Mouse (Mus musculus): Measurements from ENCODE around the gene Cldn7.

The Cldn7 gene

GRCm38 (mm10) chr11:69931769-69932168, 32.8 kb upstream of the Cldn7 start:
- in situ Hi-C loops (cut with MboI; ENCODE audit: unreplicated experiment in 2 of 2) = loop anchor here (10.0 kb wide), 2 partner anchors 83 to 183 kb away; partner anchors contain the start of genes Acadvl (in 1 of the 2) and Dlg4 (in 1 of the 2)

- in situ Hi-C loops (cut with MboI; ENCODE audit: unreplicated experiment in 2 of 2) = loop anchor here (10.0 kb wide), 2 partner anchors 83 to 183 kb away; partner anchors contain the start of genes Acadvl (in 1 of the 2) and Dlg4 (in 1 of the 2)
Measured at GRCm38 (mm10) chr11:69932254-69932653, 32.3 kb upstream of the Cldn7 start.

- in situ Hi-C loops (cut with MboI; ENCODE audit: unreplicated experiment in 2 of 2) = loop anchor here (10.0 kb wide), 2 partner anchors 82 to 182 kb away; partner anchors contain the start of genes Acadvl (in 1 of the 2) and Dlg4 (in 1 of the 2)
Measured at GRCm38 (mm10) chr11:69933066-69933465, 31.5 kb upstream of the Cldn7 start.

- in situ Hi-C loops (cut with MboI; ENCODE audit: unreplicated experiment in 2 of 2) = loop anchor here (10.0 kb wide), 2 partner anchors 81 to 181 kb away; partner anchors contain the start of genes Acadvl (in 1 of the 2) and Dlg4 (in 1 of the 2)
Measured at GRCm38 (mm10) chr11:69934169-69934568, 30.4 kb upstream of the Cldn7 start.

GRCm38 (mm10) chr11:69934681-69935080, 29.9 kb upstream of the Cldn7 start:
- in situ Hi-C loops (cut with MboI; ENCODE audit: unreplicated experiment in 2 of 2) = loop anchor here (10.0 kb wide), 2 partner anchors 80 to 180 kb away; partner anchors contain the start of genes Acadvl (in 1 of the 2) and Dlg4 (in 1 of the 2)

GRCm38 (mm10) chr11:69935137-69935879, 29.3 kb upstream of the Cldn7 start, which contains the start of gene Ybx2:
TSS of gene Ybx2 (plus strand) at chr11:69935796.
- in situ Hi-C loops (cut with MboI; ENCODE audit: unreplicated experiment in 2 of 2) = loop anchor here (10.0 kb wide), 2 partner anchors 79 to 179 kb away; partner anchors contain the start of genes Acadvl (in 1 of the 2) and Dlg4 (in 1 of the 2)

GRCm38 (mm10) chr11:69936156-69936555, 28.4 kb upstream of the Cldn7 start:
- in situ Hi-C loops (cut with MboI; ENCODE audit: unreplicated experiment in 2 of 2) = loop anchor here (10.0 kb wide), 2 partner anchors 79 to 179 kb away; partner anchors contain the start of genes Acadvl (in 1 of the 2) and Dlg4 (in 1 of the 2)

- in situ Hi-C loops (cut with MboI; ENCODE audit: unreplicated experiment in 2 of 2) = loop anchor here (10.0 kb wide), 2 partner anchors 78 to 178 kb away; partner anchors contain the start of genes Acadvl (in 1 of the 2) and Dlg4 (in 1 of the 2)
Measured at GRCm38 (mm10) chr11:69936714-69937347, 27.7 kb upstream of the Cldn7 start.

- in situ Hi-C loops (cut with MboI; ENCODE audit: unreplicated experiment in 2 of 2) = loop anchor here (10.0 kb wide), 2 partner anchors 77 to 177 kb away; partner anchors contain the start of genes Acadvl (in 1 of the 2) and Dlg4 (in 1 of the 2)
Measured at GRCm38 (mm10) chr11:69937385-69937784, 27.2 kb upstream of the Cldn7 start.

- in situ Hi-C loops (cut with MboI; ENCODE audit: unreplicated experiment in 2 of 2) = loop anchor here (10.0 kb wide), 2 partner anchors 77 to 177 kb away; partner anchors contain the start of genes Acadvl (in 1 of the 2) and Dlg4 (in 1 of the 2)
Measured at GRCm38 (mm10) chr11:69937834-69938233, 26.7 kb upstream of the Cldn7 start.

GRCm38 (mm10) chr11:69938401-69938979, 26.1 kb upstream of the Cldn7 start:
- in situ Hi-C loops (cut with MboI; ENCODE audit: unreplicated experiment in 2 of 2) = loop anchor here (10.0 kb wide), 2 partner anchors 76 to 176 kb away; partner anchors contain the start of genes Acadvl (in 1 of the 2) and Dlg4 (in 1 of the 2)

GRCm38 (mm10) chr11:69939181-69939580, 25.4 kb upstream of the Cldn7 start:
- in situ Hi-C loops (cut with MboI; ENCODE audit: unreplicated experiment in 2 of 2) = loop anchor here (10.0 kb wide), 2 partner anchors 76 to 176 kb away; partner anchors contain the start of genes Acadvl (in 1 of the 2) and Dlg4 (in 1 of the 2)

GRCm38 (mm10) chr11:69939731-69940130, 24.8 kb upstream of the Cldn7 start:
- in situ Hi-C loops (cut with MboI; ENCODE audit: unreplicated experiment in 2 of 2) = loop anchor here (10.0 kb wide), 2 partner anchors 75 to 175 kb away; partner anchors contain the start of genes Acadvl (in 1 of the 2) and Dlg4 (in 1 of the 2)

GRCm38 (mm10) chr11:69940962-69941361, 23.6 kb upstream of the Cldn7 start:
- in situ Hi-C loops (cut with MboI; ENCODE audit: unreplicated experiment in 2 of 2) = no loop called here

GRCm38 (mm10) chr11:69945216-69945615, 19.4 kb upstream of the Cldn7 start:
- in situ Hi-C loops (cut with MboI; ENCODE audit: unreplicated experiment in 2 of 2) = no loop called here

- in situ Hi-C loops (cut with MboI; ENCODE audit: unreplicated experiment in 2 of 2) = no loop called here
Measured at GRCm38 (mm10) chr11:69945997-69946891, 18.3 kb upstream of the Cldn7 start.

GRCm38 (mm10) chr11:69947337-69948065, 17.1 kb upstream of the Cldn7 start:
- in situ Hi-C loops (cut with MboI; ENCODE audit: unreplicated experiment in 2 of 2) = no loop called here

GRCm38 (mm10) chr11:69948066-69948762, 16.4 kb upstream of the Cldn7 start, which contains the start of gene Slc2a4:
TSS of gene Slc2a4 (minus strand) at chr11:69948188.
- in situ Hi-C loops (cut with MboI; ENCODE audit: unreplicated experiment in 2 of 2) = no loop called here
